Mouse (Mus musculus): ENCODE measurements around the gene Slc44a5. TPM values are rescaled to one million over a fixed set of nuclear protein-coding genes. Genes with fewer than 3 reads are reported as not detected.

Gene Slc44a5
- polyA plus RNA-seq, 1 experiment from 2014 or later, result 15.5 TPM

GRCm38 (mm10) chr3:154290351-154290750 lies 317.1 kb downstream of the Slc44a5 start:
- DNase-seq (no peak), ATAC-seq (ENCODE audit: low FRiP score, low TSS enrichment) (no peak)
- no peaks in the 10 kb centered on the region for H3K36me3 ChIP-seq (ENCODE audit: control insufficient read depth, insufficient read depth, low read length)
- H3K4me3 ChIP-seq (replicated peaks; ENCODE audit: low read depth, low read length), result no peak overlapping the region
- no peak overlapping the region for H3K4me2 ChIP-seq (ENCODE audit: low read length)
- no peak overlapping the region for H3K27ac ChIP-seq (replicated peaks; ENCODE audit: low read depth, low read length)
- H3K9ac ChIP-seq (replicated peaks; ENCODE audit: low read length), result no peak overlapping the region
- H3K27me3 ChIP-seq (ENCODE audit: control insufficient read depth, insufficient read depth, low read length), result no peaks in the 10 kb centered on the region
- H3K4me1 ChIP-seq (ENCODE audit: control insufficient read depth, insufficient read depth, low read length), result no peaks in the 10 kb centered on the region
- H3K9me3 ChIP-seq (ENCODE audit: control insufficient read depth, low read length), result no peaks in the 10 kb centered on the region
- WGBS, result 82% methylated on average over 2 of the region's 2 CpGs

- H3K36me3 ChIP-seq (ENCODE audit: control insufficient read depth, insufficient read depth, low read length), result no peaks in the 10 kb centered on the region
- DNase-seq, result no peak
- H3K4me3 ChIP-seq (replicated peaks; ENCODE audit: low read depth, low read length), result no peak overlapping the region
- H3K27ac ChIP-seq (replicated peaks; ENCODE audit: low read depth, low read length), result no peak overlapping the region
- no peak overlapping the region for H3K4me2 ChIP-seq (ENCODE audit: low read length)
- WGBS, result 74% methylated on average over 5 of the region's 5 CpGs
- no peaks in the 10 kb centered on the region for H3K9me3 ChIP-seq (ENCODE audit: control insufficient read depth, low read length)
- no peaks in the 10 kb centered on the region for H3K27me3 ChIP-seq (ENCODE audit: control insufficient read depth, insufficient read depth, low read length)
- H3K9ac ChIP-seq (replicated peaks; ENCODE audit: low read length), result no peak overlapping the region
- ATAC-seq (ENCODE audit: low FRiP score, low TSS enrichment), result no peak
- H3K4me1 ChIP-seq (ENCODE audit: control insufficient read depth, insufficient read depth, low read length), result no peaks in the 10 kb centered on the region
These were observed 318.9 kb downstream of the Slc44a5 start for GRCm38 (mm10) chr3:154292126-154292525.

- H3K9ac ChIP-seq (replicated peaks; ENCODE audit: low read length), result no peak overlapping the region
- H3K27me3 ChIP-seq (ENCODE audit: control insufficient read depth, insufficient read depth, low read length), result no peaks in the 10 kb centered on the region
- H3K4me2 ChIP-seq (ENCODE audit: low read length), result no peak overlapping the region
- 80% methylated on average over 9 of the region's 9 CpGs for WGBS
- DNase-seq, result no peak
- no peak overlapping the region for H3K27ac ChIP-seq (replicated peaks; ENCODE audit: low read depth, low read length)
- H3K36me3 ChIP-seq (ENCODE audit: control insufficient read depth, insufficient read depth, low read length), result no peaks in the 10 kb centered on the region
- no peaks in the 10 kb centered on the region for H3K4me1 ChIP-seq (ENCODE audit: control insufficient read depth, insufficient read depth, low read length)
- ATAC-seq (ENCODE audit: low FRiP score, low TSS enrichment), result no peak
- no peaks in the 10 kb centered on the region for H3K9me3 ChIP-seq (ENCODE audit: control insufficient read depth, low read length)
- H3K4me3 ChIP-seq (replicated peaks; ENCODE audit: low read depth, low read length), result no peak overlapping the region
These were observed 320.7 kb downstream of the Slc44a5 start for GRCm38 (mm10) chr3:154293839-154294490.

- Histone ChIP-seq H3K4me1 (ENCODE audit: control insufficient read depth, insufficient read depth, low read length) (no peaks in the 10 kb centered on the region), H3K27ac (replicated peaks; ENCODE audit: low read depth, low read length) (no peak overlapping the region), H3K27me3 (ENCODE audit: control insufficient read depth, insufficient read depth, low read length) (no peaks in the 10 kb centered on the region), H3K9ac (replicated peaks; ENCODE audit: low read length) (no peak overlapping the region), H3K36me3 (ENCODE audit: control insufficient read depth, insufficient read depth, low read length) (no peaks in the 10 kb centered on the region), H3K4me3 (replicated peaks; ENCODE audit: low read depth, low read length) (no peak overlapping the region), H3K9me3 (ENCODE audit: control insufficient read depth, low read length) (no peaks in the 10 kb centered on the region), H3K4me2 (ENCODE audit: low read length) (no peak overlapping the region)
- 94% methylated on average over 17 of the region's 17 CpGs for WGBS
- ATAC-seq (ENCODE audit: low FRiP score, low TSS enrichment), result no peak
- DNase-seq, result no peak
These were observed 321.9 kb downstream of the Slc44a5 start for GRCm38 (mm10) chr3:154294924-154295834.

GRCm38 (mm10) chr3:154297499-154297898 lies 324.3 kb downstream of the Slc44a5 start:
- DNase-seq, result no peak
- Histone ChIP-seq H3K9ac (replicated peaks; ENCODE audit: low read length) (no peak overlapping the region), H3K27ac (replicated peaks; ENCODE audit: low read depth, low read length) (no peak overlapping the region), H3K9me3 (ENCODE audit: control insufficient read depth, low read length) (no peaks in the 10 kb centered on the region), H3K27me3 (ENCODE audit: control insufficient read depth, insufficient read depth, low read length) (no peaks in the 10 kb centered on the region), H3K36me3 (ENCODE audit: control insufficient read depth, insufficient read depth, low read length) (no peaks in the 10 kb centered on the region), H3K4me2 (ENCODE audit: low read length) (no peak overlapping the region), H3K4me3 (replicated peaks; ENCODE audit: low read depth, low read length) (no peak overlapping the region), H3K4me1 (ENCODE audit: control insufficient read depth, insufficient read depth, low read length) (no peaks in the 10 kb centered on the region)
- 75% methylated on average over 6 of the region's 6 CpGs for WGBS
- ATAC-seq (ENCODE audit: low FRiP score, low TSS enrichment), result no peak

GRCm38 (mm10) chr3:154298490-154298889 lies 325.3 kb downstream of the Slc44a5 start:
- no peak overlapping the region for H3K9ac ChIP-seq (replicated peaks; ENCODE audit: low read length)
- H3K27me3 ChIP-seq (ENCODE audit: control insufficient read depth, insufficient read depth, low read length), result no peaks in the 10 kb centered on the region
- no peak overlapping the region for H3K27ac ChIP-seq (replicated peaks; ENCODE audit: low read depth, low read length)
- no peaks in the 10 kb centered on the region for H3K9me3 ChIP-seq (ENCODE audit: control insufficient read depth, low read length)
- H3K4me3 ChIP-seq (replicated peaks; ENCODE audit: low read depth, low read length), result no peak overlapping the region
- ATAC-seq (ENCODE audit: low FRiP score, low TSS enrichment), result no peak
- no peaks in the 10 kb centered on the region for H3K36me3 ChIP-seq (ENCODE audit: control insufficient read depth, insufficient read depth, low read length)
- H3K4me1 ChIP-seq (ENCODE audit: control insufficient read depth, insufficient read depth, low read length), result no peaks in the 10 kb centered on the region
- no peak overlapping the region for H3K4me2 ChIP-seq (ENCODE audit: low read length)
- no peak for DNase-seq

- Histone ChIP-seq H3K9ac (replicated peaks; ENCODE audit: low read length) (no peak overlapping the region), H3K4me1 (ENCODE audit: control insufficient read depth, insufficient read depth, low read length) (no peaks in the 10 kb centered on the region), H3K9me3 (ENCODE audit: control insufficient read depth, low read length) (no peaks in the 10 kb centered on the region), H3K27ac (replicated peaks; ENCODE audit: low read depth, low read length) (no peak overlapping the region), H3K36me3 (ENCODE audit: control insufficient read depth, insufficient read depth, low read length) (no peaks in the 10 kb centered on the region), H3K4me2 (ENCODE audit: low read length) (no peak overlapping the region), H3K27me3 (ENCODE audit: control insufficient read depth, insufficient read depth, low read length) (no peaks in the 10 kb centered on the region), H3K4me3 (replicated peaks; ENCODE audit: low read depth, low read length) (no peak overlapping the region)
- no peak for DNase-seq
- ATAC-seq (ENCODE audit: low FRiP score, low TSS enrichment), result no peak
- 94% methylated on average over 9 of the region's 9 CpGs for WGBS
These were observed 326.8 kb downstream of the Slc44a5 start for GRCm38 (mm10) chr3:154300006-154300405.

GRCm38 (mm10) chr3:154301102-154301501 lies 327.9 kb downstream of the Slc44a5 start:
- H3K9me3 ChIP-seq (ENCODE audit: control insufficient read depth, low read length), result no peaks in the 10 kb centered on the region
- DNase-seq, result no peak
- WGBS, result 91% methylated on average over 4 of the region's 4 CpGs
- no peak overlapping the region for H3K4me3 ChIP-seq (replicated peaks; ENCODE audit: low read depth, low read length)
- no peak for ATAC-seq (ENCODE audit: low FRiP score, low TSS enrichment)
- H3K4me1 ChIP-seq (ENCODE audit: control insufficient read depth, insufficient read depth, low read length), result no peaks in the 10 kb centered on the region
- H3K36me3 ChIP-seq (ENCODE audit: control insufficient read depth, insufficient read depth, low read length), result no peaks in the 10 kb centered on the region
- H3K27me3 ChIP-seq (ENCODE audit: control insufficient read depth, insufficient read depth, low read length), result no peaks in the 10 kb centered on the region
- no peak overlapping the region for H3K4me2 ChIP-seq (ENCODE audit: low read length)
- H3K9ac ChIP-seq (replicated peaks; ENCODE audit: low read length), result no peak overlapping the region
- H3K27ac ChIP-seq (replicated peaks; ENCODE audit: low read depth, low read length), result no peak overlapping the region

All from midbrain, embryonic 14.5 days (tissue).